Mouse (Mus musculus): ENCODE measurements around the gene Cacna1c.

Gene Cacna1c

GRCm38 (mm10) chr6:118738656-118739055 lies 457.6 kb downstream of the Cacna1c start:
- in situ Hi-C loops (cut with MboI; ENCODE audit: low pct_unique_long_range_greater_than_20kb in 1 of 2, low sequenced_read_pairs in 2 of 2, unreplicated experiment in 1 of 2) = no loop called here

GRCm38 (mm10) chr6:118737078-118737477 lies 459.1 kb downstream of the Cacna1c start:
- in situ Hi-C loops (cut with MboI; ENCODE audit: low pct_unique_long_range_greater_than_20kb in 1 of 2, low sequenced_read_pairs in 2 of 2, unreplicated experiment in 1 of 2) = no loop called here

GRCm38 (mm10) chr6:118736491-118736890 lies 459.7 kb downstream of the Cacna1c start:
- in situ Hi-C loops (cut with MboI; ENCODE audit: low pct_unique_long_range_greater_than_20kb in 1 of 2, low sequenced_read_pairs in 2 of 2, unreplicated experiment in 1 of 2) = no loop called here

- in situ Hi-C loops (cut with MboI; ENCODE audit: low pct_unique_long_range_greater_than_20kb in 1 of 2, low sequenced_read_pairs in 2 of 2, unreplicated experiment in 1 of 2) = no loop called here
These were observed 461.1 kb downstream of the Cacna1c start for GRCm38 (mm10) chr6:118735145-118735544.

GRCm38 (mm10) chr6:118731937-118732336 lies 464.3 kb downstream of the Cacna1c start:
- in situ Hi-C loops (cut with MboI; ENCODE audit: low pct_unique_long_range_greater_than_20kb in 1 of 2, low sequenced_read_pairs in 2 of 2, unreplicated experiment in 1 of 2) = no loop called here

GRCm38 (mm10) chr6:118724908-118725307 lies 471.3 kb downstream of the Cacna1c start:
- in situ Hi-C loops (cut with MboI; ENCODE audit: low pct_unique_long_range_greater_than_20kb in 1 of 2, low sequenced_read_pairs in 2 of 2, unreplicated experiment in 1 of 2) = no loop called here

- in situ Hi-C loops (cut with MboI; ENCODE audit: low pct_unique_long_range_greater_than_20kb in 1 of 2, low sequenced_read_pairs in 2 of 2, unreplicated experiment in 1 of 2) = no loop called here
These were observed 471.8 kb downstream of the Cacna1c start for GRCm38 (mm10) chr6:118724388-118724787.

GRCm38 (mm10) chr6:118722336-118722735 lies 473.9 kb downstream of the Cacna1c start:
- in situ Hi-C loops (cut with MboI; ENCODE audit: low pct_unique_long_range_greater_than_20kb in 1 of 2, low sequenced_read_pairs in 2 of 2, unreplicated experiment in 1 of 2) = no loop called here

GRCm38 (mm10) chr6:118719486-118719885 lies 476.7 kb downstream of the Cacna1c start:
- in situ Hi-C loops (cut with MboI; ENCODE audit: low pct_unique_long_range_greater_than_20kb in 1 of 2, low sequenced_read_pairs in 2 of 2, unreplicated experiment in 1 of 2) = no loop called here

GRCm38 (mm10) chr6:118713286-118713685 lies 482.9 kb downstream of the Cacna1c start:
- in situ Hi-C loops (cut with MboI; ENCODE audit: low pct_unique_long_range_greater_than_20kb in 1 of 2, low sequenced_read_pairs in 2 of 2, unreplicated experiment in 1 of 2) = no loop called here

GRCm38 (mm10) chr6:118711677-118712322 lies 484.4 kb downstream of the Cacna1c start:
- in situ Hi-C loops (cut with MboI; ENCODE audit: low pct_unique_long_range_greater_than_20kb in 1 of 2, low sequenced_read_pairs in 2 of 2, unreplicated experiment in 1 of 2) = no loop called here

GRCm38 (mm10) chr6:118707066-118707465 lies 489.2 kb downstream of the Cacna1c start:
- in situ Hi-C loops (cut with MboI; ENCODE audit: low pct_unique_long_range_greater_than_20kb in 1 of 2, low sequenced_read_pairs in 2 of 2, unreplicated experiment in 1 of 2) = no loop called here

GRCm38 (mm10) chr6:118705840-118706239 lies 490.4 kb downstream of the Cacna1c start:
- in situ Hi-C loops (cut with MboI; ENCODE audit: low pct_unique_long_range_greater_than_20kb in 1 of 2, low sequenced_read_pairs in 2 of 2, unreplicated experiment in 1 of 2) = no loop called here

- in situ Hi-C loops (cut with MboI; ENCODE audit: low pct_unique_long_range_greater_than_20kb in 1 of 2, low sequenced_read_pairs in 2 of 2, unreplicated experiment in 1 of 2) = no loop called here
These were observed 501.6 kb downstream of the Cacna1c start for GRCm38 (mm10) chr6:118694626-118695025.

- in situ Hi-C loops (cut with MboI; ENCODE audit: low pct_unique_long_range_greater_than_20kb in 1 of 2, low sequenced_read_pairs in 2 of 2, unreplicated experiment in 1 of 2) = no loop called here
These were observed 506.8 kb downstream of the Cacna1c start for GRCm38 (mm10) chr6:118689447-118689846.

- in situ Hi-C loops (cut with MboI; ENCODE audit: low pct_unique_long_range_greater_than_20kb in 1 of 2, low sequenced_read_pairs in 2 of 2, unreplicated experiment in 1 of 2) = no loop called here
These were observed 507.4 kb downstream of the Cacna1c start for GRCm38 (mm10) chr6:118688856-118689255.

GRCm38 (mm10) chr6:118680814-118681213 lies 515.4 kb downstream of the Cacna1c start:
- in situ Hi-C loops (cut with MboI; ENCODE audit: low pct_unique_long_range_greater_than_20kb in 1 of 2, low sequenced_read_pairs in 2 of 2, unreplicated experiment in 1 of 2) = no loop called here

- in situ Hi-C loops (cut with MboI; ENCODE audit: low pct_unique_long_range_greater_than_20kb in 1 of 2, low sequenced_read_pairs in 2 of 2, unreplicated experiment in 1 of 2) = no loop called here
These were observed 518.2 kb downstream of the Cacna1c start for GRCm38 (mm10) chr6:118678031-118678430.

- in situ Hi-C loops (cut with MboI; ENCODE audit: low pct_unique_long_range_greater_than_20kb in 1 of 2, low sequenced_read_pairs in 2 of 2, unreplicated experiment in 1 of 2) = no loop called here
These were observed 518.9 kb downstream of the Cacna1c start for GRCm38 (mm10) chr6:118677306-118677705.

- in situ Hi-C loops (cut with MboI; ENCODE audit: low pct_unique_long_range_greater_than_20kb in 1 of 2, low sequenced_read_pairs in 2 of 2, unreplicated experiment in 1 of 2) = no loop called here
These were observed 521.4 kb downstream of the Cacna1c start for GRCm38 (mm10) chr6:118674781-118675180.
